Mouse (Mus musculus) ovary, adult 2 months (tissue): Measurements from ENCODE around the gene Olfr1231. TPM values are rescaled to one million over a fixed set of nuclear protein-coding genes. Genes with fewer than 3 reads are reported as not detected.

Experiments
- polyA plus RNA-seq: library from polyadenylated mRNA; depleted of rRNA; stranded (reverse); fragments of >200 nt; gene quantifications from 2 replicates; pipeline ENCODE4 v1.2.3, GENCODE M21; 2012; rRNA removed

Olfr1231 gene
- not detected in 2 replicates for polyA plus RNA-seq

GRCm38 (mm10) chr2:89306974-89307373, at the start of gene Olfr1231:
Olfr1231 (minus strand) TSS chr2:89307074.

GRCm38 (mm10) chr2:89342298-89342697, 35.4 kb upstream of the Olfr1231 start, which contains the start of gene Olfr1233:
Olfr1233 (minus strand) TSS chr2:89342398.

GRCm38 (mm10) chr2:89329575-89329974, 22.7 kb upstream of the Olfr1231 start, which contains the start of gene Olfr1232:
Olfr1232 (minus strand) TSS chr2:89329675.

GRCm38 (mm10) chr2:89297168-89297567, 9.7 kb downstream of the Olfr1231 start, which contains the start of gene Olfr1230:
Olfr1230 (minus strand) TSS chr2:89297268.

GRCm38 (mm10) chr2:89287914-89288313, 19.0 kb downstream of the Olfr1231 start, which contains the start of gene Olfr1229:
Olfr1229 (minus strand) TSS chr2:89288014.

GRCm38 (mm10) chr2:89253962-89254361, 52.9 kb downstream of the Olfr1231 start, which contains the start of gene Olfr1228:
Olfr1228 (minus strand) TSS chr2:89254062.

Other genes with a start within 250 kb of the Olfr1231 start
- not detected in 2 replicates for gene Olfr1218, start 245.9 kb downstream of the Olfr1231 start, polyA plus RNA-seq
- gene Olfr1219, start 223.6 kb downstream of the Olfr1231 start, polyA plus RNA-seq = not detected in 2 replicates
- not detected in 2 replicates for gene Olfr1220, start 200.2 kb downstream of the Olfr1231 start, polyA plus RNA-seq
- not detected in 2 replicates for gene Olfr1221, start 189.8 kb downstream of the Olfr1231 start, polyA plus RNA-seq
- not detected in 2 replicates for gene Olfr1222, start 174.0 kb downstream of the Olfr1231 start, polyA plus RNA-seq
- gene Olfr1223, start 155.5 kb downstream of the Olfr1231 start, polyA plus RNA-seq = not detected in 2 replicates
- gene Olfr1224-ps1, start 143.0 kb downstream of the Olfr1231 start, polyA plus RNA-seq = not detected in 2 replicates
- not detected in 2 replicates for gene Olfr1225, start 132.4 kb downstream of the Olfr1231 start, polyA plus RNA-seq
- gene Olfr1226, start 107.0 kb downstream of the Olfr1231 start, polyA plus RNA-seq = not detected in 2 replicates
- gene Olfr1228, start 53.0 kb downstream of the Olfr1231 start, polyA plus RNA-seq = not detected in 2 replicates
- not detected in 2 replicates for gene Olfr1229, start 19.1 kb downstream of the Olfr1231 start, polyA plus RNA-seq
- gene Olfr1230, start 9.8 kb downstream of the Olfr1231 start, polyA plus RNA-seq = not detected in 2 replicates
- not detected in 2 replicates for gene Olfr1232, start 22.6 kb upstream of the Olfr1231 start, polyA plus RNA-seq
- gene Olfr1233, start 35.3 kb upstream of the Olfr1231 start, polyA plus RNA-seq = not detected in 2 replicates
- not detected in 2 replicates for gene Olfr1234, start 57.8 kb upstream of the Olfr1231 start, polyA plus RNA-seq
- not detected in 2 replicates for gene Olfr1238, start 102.6 kb upstream of the Olfr1231 start, polyA plus RNA-seq
- gene Olfr1239, start 113.3 kb upstream of the Olfr1231 start, polyA plus RNA-seq = not detected in 2 replicates
- gene Olfr1240, start 135.9 kb upstream of the Olfr1231 start, polyA plus RNA-seq = not detected in 2 replicates
- not detected in 2 replicates for gene Olfr1241, start 180.1 kb upstream of the Olfr1231 start, polyA plus RNA-seq
- gene Olfr1242, start 191.3 kb upstream of the Olfr1231 start, polyA plus RNA-seq = not detected in 2 replicates
- not detected in 2 replicates for gene Olfr1243, start 224.4 kb upstream of the Olfr1231 start, polyA plus RNA-seq